In genomic region chr9:115547625-115548325, GRCm38 (mm10) we compare ENCODE assay signal across 8 mouse cellular contexts.
A peak's percentile ranks its signal among the peaks of the same experiment; 100 is the strongest.
DNase-seq lines count a peak whose midpoint lies in the region; ATAC-seq and TF ChIP-seq lines count a peak whose summit lies in the region.

No protein-coding gene starts in this region.

- TF ChIP-seq EP300 in heart, adult 2 months (IDR thresholded peaks at IDR 0.05; ENCODE audit: insufficient read depth, low read depth, low read length), result no peak

- H3K9me3 ChIP-seq in heart, embryonic 10.5 days, result 0 out of 2 replicates have a peak, but pooled peaks cover 3% of the 10 kb centered on the region
- H3K9me3 ChIP-seq in kidney, embryonic 14.5 days (ENCODE audit: control insufficient read depth, low read length), result no peaks in the 10 kb centered on the region

- intact Hi-C loops in heart, adult 2 months (cut with DNase I), result no loop called here

- peaks cover 14% of the 10 kb centered on the region; the same call in 1 of the 2 replicates for H3K4me1 ChIP-seq in heart, embryonic 10.5 days
- no peaks in the 10 kb centered on the region for H3K4me1 ChIP-seq in heart, adult 2 months (ENCODE audit: control insufficient read depth, insufficient read depth, low read length)
- H3K4me1 ChIP-seq in kidney, embryonic 14.5 days (ENCODE audit: control insufficient read depth, insufficient read depth, low read length), result peaks cover 11% of the 10 kb centered on the region; the same call in 1 of the 2 replicates

- H3K9ac ChIP-seq in heart, adult 2 months (ENCODE audit: low read depth, low read length), result no peak overlapping the region
- no peak overlapping the region for H3K9ac ChIP-seq in kidney, embryonic 14.5 days (ENCODE audit: low read depth, low read length)

- no peak for TF ChIP-seq POLR2A in heart, adult 2 months (IDR thresholded peaks at IDR 0.05; ENCODE audit: insufficient read depth, low read depth, low read length)

- H3K79me2 ChIP-seq in heart, adult 2 months (replicated peaks; ENCODE audit: control insufficient read depth, insufficient read depth, low read length), result no peaks in the 10 kb centered on the region

- no peak overlapping the region; the same call in 1 of the 2 replicates for H3K4me2 ChIP-seq in kidney, embryonic 14.5 days (replicated peaks; ENCODE audit: low read depth, low read length)

- no peaks in the 10 kb centered on the region for H3K27me3 ChIP-seq in heart, embryonic 10.5 days (ENCODE audit: insufficient read depth, poor library complexity, severe bottlenecking)
- H3K27me3 ChIP-seq in heart, adult 2 months (ENCODE audit: control insufficient read depth, insufficient read depth, low read length), result no peaks in the 10 kb centered on the region
- no peaks in the 10 kb centered on the region for H3K27me3 ChIP-seq in kidney, embryonic 14.5 days (ENCODE audit: control insufficient read depth, insufficient read depth, low read length)

- H3K36me3 ChIP-seq in heart, embryonic 10.5 days, result no peaks in the 10 kb centered on the region
- no peaks in the 10 kb centered on the region for H3K36me3 ChIP-seq in heart, adult 2 months (ENCODE audit: control insufficient read depth, insufficient read depth, low read length)
- H3K36me3 ChIP-seq in kidney, embryonic 14.5 days (ENCODE audit: control insufficient read depth, insufficient read depth, low read length), result no peaks in the 10 kb centered on the region

- DNase-seq in heart, embryonic 10.5 days (ENCODE audit: low spot score), result no peak
- DNase-seq in heart, adult 2 months, result no peak
- DNase-seq in Muller cell, postnatal 12 days (ENCODE audit: inconsistent ontology term), result peak; percentile 86
- no peak for DNase-seq in thymus, postnatal 4 days
- no peak for DNase-seq in gastrocnemius, adult 18-20 months (ENCODE audit: low spot score)

- 0 out of 2 replicates have a peak overlapping the region, but pooled peaks have one; percentile 24 for H3K27ac ChIP-seq in heart, embryonic 10.5 days
- no peak overlapping the region for H3K27ac ChIP-seq in heart, adult 2 months
- H3K27ac ChIP-seq in kidney, embryonic 14.5 days (ENCODE audit: low read depth, low read length), result no peak overlapping the region

- 52% methylated on average over 8 of the region's 8 CpGs for WGBS in heart, embryonic 10.5 days
- 55% methylated on average over 8 of the region's 8 CpGs for WGBS in heart, adult 2 months
- 53% methylated on average over 8 of the region's 8 CpGs for WGBS in kidney, embryonic 14.5 days

- H3K4me3 ChIP-seq in heart, embryonic 10.5 days, result no peak overlapping the region
- H3K4me3 ChIP-seq in heart, adult 2 months, result no peak overlapping the region
- no peak overlapping the region for H3K4me3 ChIP-seq in kidney, embryonic 14.5 days (ENCODE audit: low read length)

- TF ChIP-seq CTCF in heart, adult 2 months (IDR thresholded peaks at IDR 0.05), result no peak

- peak; percentile 95 for ATAC-seq in common myeloid progenitor, adult 5-6 weeks (replicated peaks; ENCODE audit: low read depth, poor library complexity, severe bottlenecking)
- ATAC-seq in kidney, embryonic 14.5 days (ENCODE audit: low FRiP score, low TSS enrichment), result peak; percentile 66
- ATAC-seq in monocyte, adult 5-6 weeks (replicated peaks; ENCODE audit: insufficient number of reproducible peaks, low FRiP score, low TSS enrichment, poor library complexity, severe bottlenecking), result no peak
